Mouse (Mus musculus) layer of hippocampus, adult 8-10 months (tissue): Measurements from ENCODE around the gene Cftr. TPM values are rescaled to one million over a fixed set of nuclear protein-coding genes. Genes with fewer than 3 reads are reported as not detected.

Source experiments
- DNase-seq, 2 experiments: peaks; one replicate each; pipeline ENCODE4 v3.0.0; 2022; ENCODE audit warnings: low spot score in 2 of 2
- total RNA-seq, 4 experiments: library from RNA; stranded (reverse); gene quantifications; 2 replicates each; pipeline ENCODE4 v1.2.4; 2022

The Cftr gene
- total RNA-seq: under 1 TPM; 0.14 to 0.27 (median 0.17) TPM

DNA sequence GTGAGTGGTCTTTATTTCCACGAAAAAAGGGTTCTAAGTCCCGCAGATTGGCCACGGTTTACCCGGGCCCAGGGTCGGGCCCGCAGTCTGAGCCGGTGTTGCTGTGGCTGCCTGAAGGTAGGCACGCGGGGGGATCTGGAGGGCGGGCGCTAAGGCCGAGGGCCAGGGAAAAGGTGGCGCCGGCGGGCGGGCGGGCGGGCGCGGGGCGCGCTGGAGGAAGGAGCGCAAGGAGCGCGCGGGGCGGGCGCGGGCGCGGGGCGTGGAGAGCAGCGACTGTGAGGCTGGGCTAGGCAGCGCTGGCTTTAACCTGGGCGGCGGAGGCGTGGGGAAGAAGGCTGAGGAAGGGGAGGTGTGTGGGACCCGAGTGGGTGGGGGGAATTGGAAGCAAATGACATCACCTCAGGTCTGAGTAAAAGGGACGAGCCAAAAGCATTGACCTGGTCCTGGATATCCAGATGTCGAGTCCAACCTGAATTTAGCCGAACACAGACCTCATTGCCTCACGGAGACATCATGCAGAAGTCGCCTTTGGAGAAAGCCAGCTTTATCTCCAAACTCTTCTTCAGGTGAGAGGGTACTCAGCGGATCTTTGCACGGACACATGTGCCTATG is at the start of gene Cftr:
Cftr (plus strand) TSS at position 377 of the 612 bp plus-strand sequence.
- DNase-seq: no peak

DNA sequence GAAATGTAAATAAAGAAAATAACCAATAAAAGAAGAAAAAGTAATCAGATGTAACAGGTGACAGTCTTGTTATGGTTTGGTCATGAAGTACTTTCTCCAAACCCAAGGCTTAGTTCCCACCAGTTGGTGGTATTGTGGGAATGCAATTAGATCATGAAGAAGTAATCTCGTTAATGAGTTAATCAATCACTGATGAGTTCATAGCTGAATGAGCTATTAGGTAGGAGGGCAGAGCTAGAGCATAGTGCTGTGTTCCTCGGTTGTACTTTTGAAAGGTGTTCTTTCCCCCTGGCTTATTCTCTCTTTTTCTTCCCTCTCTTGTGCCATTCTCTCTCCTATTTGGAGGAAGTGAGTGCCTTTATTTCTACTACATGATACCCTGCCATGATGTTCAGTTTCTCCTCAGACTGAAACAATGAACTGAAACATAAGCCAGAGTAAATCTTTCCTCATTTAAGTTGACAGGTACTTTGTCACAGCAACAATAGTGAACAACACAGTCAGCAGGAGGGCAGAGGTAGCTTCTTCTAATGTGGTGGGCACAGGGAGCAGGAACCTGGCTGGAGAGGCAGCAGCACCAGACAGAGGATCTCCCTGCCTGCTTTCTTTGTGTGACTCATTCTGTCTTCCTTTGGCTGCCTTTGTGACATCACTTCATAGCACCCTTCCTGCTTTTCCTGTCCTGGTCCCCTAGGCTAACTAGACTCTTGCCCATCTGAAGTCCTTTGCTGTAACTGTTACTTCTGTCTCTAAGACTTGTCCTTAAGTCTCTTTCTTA is 43.1 kb upstream of the Cftr start:
- no peak for DNase-seq

- no peak for DNase-seq
Measured at GRCm38 (mm10) chr6:18128059-18128458, 42.4 kb upstream of the Cftr start.

- DNase-seq: no peak
Measured at GRCm38 (mm10) chr6:18135246-18135645, 35.2 kb upstream of the Cftr start.

DNA sequence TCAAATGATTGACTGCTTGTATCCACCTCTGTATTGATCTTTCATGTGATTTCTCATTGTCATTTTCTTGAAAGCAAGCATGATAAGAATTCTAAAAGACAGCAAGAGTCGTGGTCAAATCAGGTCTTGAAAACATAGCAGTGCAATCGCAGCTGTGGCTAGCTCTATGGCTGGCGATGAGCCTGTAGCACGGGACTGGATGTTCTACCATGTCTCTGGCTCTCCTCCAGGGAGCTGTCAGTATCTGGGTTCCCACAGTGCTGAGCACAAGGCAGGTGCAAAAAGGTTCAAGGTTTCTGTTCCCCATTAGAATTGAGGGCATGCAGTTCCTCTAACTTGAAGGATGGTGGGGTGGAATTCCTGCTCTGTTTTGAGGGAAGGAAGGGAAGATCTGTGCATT is 17.5 kb upstream of the Cftr start:
- no peak for DNase-seq

DNA sequence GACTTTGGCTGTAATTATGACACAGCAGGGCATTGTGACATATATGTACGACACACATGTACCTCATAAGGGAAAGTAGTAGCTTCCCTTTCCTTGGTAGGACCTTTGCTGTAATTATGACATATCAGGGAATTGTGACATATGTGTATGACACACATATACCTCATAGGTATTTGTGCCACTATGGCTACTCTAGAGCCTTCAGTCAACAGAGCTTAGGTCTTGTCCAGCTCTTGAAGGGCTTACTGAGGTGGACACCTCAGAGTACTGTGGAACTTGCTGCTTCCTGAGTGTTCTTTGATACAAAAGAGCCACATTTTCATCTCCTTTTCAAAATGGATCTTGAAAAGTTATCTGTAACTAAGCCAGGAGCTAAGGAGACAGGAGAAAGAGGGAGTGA is 869 bp upstream of the Cftr start:
- DNase-seq: no peak

- DNase-seq: no peak
Measured at GRCm38 (mm10) chr6:18171614-18172013, 1.1 kb downstream of the Cftr start.

DNA sequence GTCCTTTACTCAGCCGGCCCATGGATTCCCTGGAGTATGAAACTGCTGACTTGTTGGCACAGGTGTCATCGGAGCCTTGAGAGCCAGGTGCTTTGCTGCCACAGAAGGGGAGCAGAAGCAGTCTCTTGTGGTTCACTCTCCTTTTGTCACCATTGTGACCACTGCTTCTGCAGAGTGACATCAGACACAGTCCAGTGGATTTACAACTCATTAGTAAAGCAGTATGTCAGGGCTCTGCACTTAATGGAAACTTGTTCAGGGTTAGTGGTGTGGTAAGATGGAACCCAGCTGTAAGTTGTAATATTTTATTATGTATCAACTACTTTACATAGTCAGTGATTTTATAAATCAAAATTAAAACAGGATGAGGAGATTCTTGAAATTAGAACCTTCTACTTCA is 7.0 kb downstream of the Cftr start:
- no peak for DNase-seq

DNA sequence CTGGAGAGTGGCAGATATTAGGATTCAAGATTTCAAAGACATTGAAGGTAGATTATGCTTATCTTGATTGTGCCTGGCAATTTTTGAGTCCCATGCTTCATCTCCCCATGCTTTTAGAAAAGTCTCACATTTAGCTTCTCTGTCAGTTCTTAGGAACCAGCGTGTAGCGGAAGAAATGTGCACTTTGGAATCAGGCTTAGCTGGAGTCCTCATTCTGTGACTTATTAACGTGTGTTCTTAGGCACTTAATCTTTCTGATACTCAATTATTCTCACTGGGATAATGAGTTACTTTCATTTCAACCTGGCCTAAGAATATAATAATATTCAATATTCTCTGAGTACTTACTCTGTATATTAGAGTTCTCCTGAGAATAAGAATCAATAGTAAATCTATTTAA is 10.2 kb downstream of the Cftr start:
- no peak for DNase-seq

DNA sequence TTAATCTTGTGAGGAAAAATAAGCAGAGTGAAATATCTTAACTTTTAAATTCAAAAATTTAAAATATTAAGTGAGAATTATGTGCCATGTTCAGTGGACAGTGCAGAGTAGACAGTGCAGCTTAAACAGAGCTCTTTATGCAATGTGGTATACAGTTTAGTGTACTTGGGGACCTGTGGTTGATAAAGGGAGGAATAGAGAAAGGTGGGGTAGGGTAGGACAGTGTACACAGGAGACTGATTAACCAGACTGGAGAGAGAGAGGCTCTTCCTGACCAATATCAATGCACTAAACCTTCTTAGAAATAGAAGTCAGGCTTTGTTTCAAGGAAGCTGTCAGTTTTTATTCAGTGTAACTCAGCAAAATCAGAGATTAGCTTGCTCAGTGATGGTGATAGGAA is 12.4 kb downstream of the Cftr start:
- DNase-seq: no peak

GRCm38 (mm10) chr6:18220691-18221090 is 50.2 kb downstream of the Cftr start:
- DNase-seq: no peak

GRCm38 (mm10) chr6:18223206-18223605 is 52.7 kb downstream of the Cftr start:
- DNase-seq: no peak

- DNase-seq: no peak
Measured at GRCm38 (mm10) chr6:18225157-18225556, 54.7 kb downstream of the Cftr start.

DNA sequence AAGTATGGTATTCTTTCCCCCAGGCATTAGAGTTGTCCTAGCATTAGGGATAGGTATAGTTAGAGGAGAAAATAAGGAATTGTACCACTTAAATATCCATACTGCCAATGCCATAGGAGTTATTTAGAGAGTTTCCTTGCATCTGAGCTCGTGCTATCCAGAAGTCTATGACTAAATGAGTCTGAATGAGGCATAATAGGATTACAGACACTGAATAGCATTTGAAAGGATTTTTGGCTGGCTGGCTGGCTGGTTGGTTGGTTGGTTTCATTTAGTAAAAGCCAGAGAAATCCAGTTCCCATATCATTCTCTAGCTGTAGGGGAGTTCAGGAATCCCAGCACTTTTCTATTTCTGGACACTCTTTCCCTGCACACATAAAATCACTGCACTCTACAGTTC is 76.0 kb downstream of the Cftr start:
- DNase-seq: no peak

DNA sequence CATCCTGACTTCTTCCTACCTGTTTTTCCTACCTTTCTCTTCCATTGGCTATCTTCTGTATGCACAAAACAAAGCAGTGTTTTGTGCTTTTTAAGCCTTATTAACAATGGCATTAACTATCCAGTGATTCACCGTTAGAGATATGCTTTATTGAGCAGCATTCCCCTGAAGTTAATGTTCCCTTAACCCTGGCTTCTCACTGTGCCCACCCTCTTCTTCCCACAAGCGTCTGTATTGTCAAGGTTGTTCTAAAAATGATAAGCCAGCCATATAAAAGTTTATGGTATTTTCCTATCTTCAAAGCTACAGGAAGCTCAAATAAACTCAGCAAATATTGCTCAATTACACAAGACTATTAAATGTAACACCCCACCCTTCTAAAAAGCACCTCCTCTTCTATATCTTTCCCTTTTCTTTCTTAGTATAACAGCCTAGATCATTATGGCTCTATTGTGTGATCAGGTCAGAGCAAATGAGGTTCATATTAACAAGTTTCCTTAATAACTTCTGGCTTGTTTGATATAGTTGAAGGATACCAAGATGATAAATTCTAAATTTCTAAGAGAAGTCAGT is 77.5 kb downstream of the Cftr start:
- DNase-seq: no peak

DNA sequence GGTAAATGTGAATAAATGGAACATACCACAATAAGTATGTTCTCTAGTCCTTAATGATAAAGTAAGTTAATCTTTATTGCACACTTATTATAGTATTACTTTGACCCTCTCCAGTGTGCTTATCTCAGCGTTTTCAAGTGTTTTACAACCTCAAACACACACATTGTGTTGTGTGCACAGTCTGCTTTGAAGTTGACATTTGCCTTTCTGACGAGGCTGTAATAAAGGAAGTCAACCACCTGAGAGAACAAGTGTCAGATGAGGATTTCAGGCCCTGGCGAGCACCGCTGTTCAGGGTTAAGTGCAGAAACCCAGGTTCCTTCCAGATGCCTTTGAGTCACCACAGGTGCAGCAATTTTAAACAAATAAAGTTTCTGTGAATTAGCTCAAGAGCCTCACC is 78.0 kb downstream of the Cftr start:
- no peak for DNase-seq

- no peak for DNase-seq
Measured at GRCm38 (mm10) chr6:18254586-18254985, 84.1 kb downstream of the Cftr start.

DNA sequence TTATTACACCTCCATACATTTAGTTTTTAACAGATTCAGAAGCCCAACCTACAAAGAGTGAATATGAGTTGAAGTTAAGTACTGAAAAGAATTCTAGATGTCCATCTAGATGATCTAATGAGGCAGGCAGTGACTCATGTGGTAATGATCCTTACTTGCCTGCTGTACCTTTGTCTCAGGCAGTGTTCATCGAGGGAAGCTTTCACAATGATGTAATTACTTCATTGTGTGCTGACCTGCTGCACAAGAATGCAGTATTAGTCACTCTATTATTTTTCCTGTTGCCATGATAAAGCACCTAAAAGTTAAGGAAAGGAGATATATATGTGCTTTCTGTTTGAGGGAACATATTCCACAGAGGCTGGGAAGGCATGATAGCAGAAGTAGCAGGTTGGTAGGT is 100.5 kb downstream of the Cftr start:
- no peak for DNase-seq

DNA sequence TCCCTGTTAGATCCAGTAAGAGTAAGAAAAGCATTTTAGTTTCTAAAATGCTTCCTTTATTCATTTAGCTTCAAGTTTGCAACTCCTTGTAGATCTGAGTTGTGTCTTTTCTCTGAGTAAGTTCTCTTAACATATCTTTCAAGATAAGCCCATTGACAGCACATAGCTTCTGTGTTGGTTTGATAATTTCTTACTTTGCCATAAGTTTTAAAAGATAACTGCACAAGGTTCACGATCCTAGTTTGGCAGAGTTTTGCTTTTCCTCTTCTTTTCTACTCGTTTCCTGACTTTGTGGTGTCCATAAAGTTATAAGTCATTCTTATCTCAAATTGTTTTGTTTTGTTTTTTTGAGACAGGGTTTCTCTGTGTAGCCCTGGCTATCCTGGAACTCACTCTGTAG is 130.3 kb downstream of the Cftr start:
- DNase-seq: no peak

GRCm38 (mm10) chr6:18302105-18302504 is 131.6 kb downstream of the Cftr start:
- no peak for DNase-seq

- no peak for DNase-seq
Measured at GRCm38 (mm10) chr6:18303228-18303627, 132.7 kb downstream of the Cftr start.

GRCm38 (mm10) chr6:18305130-18305529 is 134.6 kb downstream of the Cftr start:
- DNase-seq: no peak

GRCm38 (mm10) chr6:18310983-18311382 is 140.5 kb downstream of the Cftr start:
- DNase-seq: no peak
